Mouse (Mus musculus) limb, embryonic 14.5 days (tissue): Measurements from ENCODE around the gene Grm4. TPM values are rescaled to one million over a fixed set of nuclear protein-coding genes. Genes with fewer than 3 reads are reported as not detected.

Experiments
- ATAC-seq: fragments of 200-750 bp; cut with Nextera tagmentation; 2 replicates; pipeline ENCODE4 v1.8.0; 2017; ENCODE audit warnings: low read depth, moderate number of reproducible peaks, moderate TSS enrichment; ENCODE audit not compliant: low FRiP score
- DNase-seq: peaks from one replicate; pipeline ENCODE4 v3.0.0-alpha.2; 2015; ENCODE audit warnings: low spot score
- H3K27ac ChIP-seq: fragments of 300-500 bp; sonication (generic); replicated peaks from 2 replicates; pipeline ENCODE4 v1.5.1; 2014; ENCODE audit warnings: low read depth, mild to moderate bottlenecking, low read length, moderate library complexity, mixed read lengths
- H3K27me3 ChIP-seq: fragments of 300-500 bp; sonication (generic); 2 replicates; pipeline ENCODE4 v1.6.1; 2014; ENCODE audit warnings: low read length, mixed read lengths; ENCODE audit not compliant: control insufficient read depth, insufficient read depth
- H3K36me3 ChIP-seq: fragments of 300-500 bp; sonication (generic); 2 replicates; pipeline ENCODE4 v1.6.1; 2014; ENCODE audit warnings: mild to moderate bottlenecking, low read length, moderate library complexity, mixed read lengths; ENCODE audit not compliant: control insufficient read depth, insufficient read depth
- H3K4me1 ChIP-seq: fragments of 300-500 bp; sonication (generic); 2 replicates; pipeline ENCODE4 v1.6.1; 2014; ENCODE audit warnings: antibody characterized with exemption, low read length, mixed read lengths; ENCODE audit not compliant: control insufficient read depth, insufficient read depth
- H3K4me2 ChIP-seq: fragments of 300-500 bp; sonication (generic); replicated peaks from 2 replicates; pipeline ENCODE4 v1.6.1; 2014; ENCODE audit warnings: low read depth, mild to moderate bottlenecking, low read length, moderate library complexity; ENCODE audit not compliant: severe bottlenecking
- H3K4me3 ChIP-seq: fragments of 300-500 bp; sonication (generic); replicated peaks from 2 replicates; pipeline ENCODE4 v1.5.1; 2014; ENCODE audit warnings: low read length
- H3K9ac ChIP-seq: fragments of 300-500 bp; sonication (generic); 2 replicates; pipeline ENCODE4 v1.6.1; 2014; ENCODE audit warnings: mild to moderate bottlenecking, low read depth, low read length, moderate library complexity; ENCODE audit not compliant: severe bottlenecking
- H3K9me3 ChIP-seq: fragments of 300-500 bp; sonication (generic); 2 replicates; pipeline ENCODE4 v1.6.1; 2016; ENCODE audit warnings: low read length; ENCODE audit not compliant: control insufficient read depth
- POLR2A ChIP-seq: fragments of 200-500 bp; IDR thresholded peaks from 2 replicates; pipeline ENCODE4 v1.8.0; 2012; ENCODE audit warnings: inconsistent platforms, mild to moderate bottlenecking, moderate library complexity, borderline replicate concordance; ENCODE audit not compliant: insufficient read depth, insufficient read length; ENCODE audit errors: extremely low read depth
- WGBS: fragments of 180-500 bp; shearing (Covaris S2); extraction: QIAGEN DNeasy Blood & Tissue Kit; methylation state at CpG from one replicate; pipeline ENCODE4 v1.1.7; 2014; 5-methylcytosine and 5-hydroxymethylcytosine counted together
- polyA plus RNA-seq, 2 experiments: library from polyadenylated mRNA; depleted of rRNA in 1 of 2; stranded (reverse) in 1 of 2; unstranded in 1 of 2; fragments of >200 nt; fragmentation: Nextera tagmentation in 1 of 2; extraction: Ambion mirVana in 1 of 2; gene quantifications; 2 replicates each; pipeline versions ENCODE4 v1.2.1 to v1.2.3; 2012 to 2014

Gene Grm4
- polyA plus RNA-seq, 2 experiments: 1.0 to 1.6 TPM

GRCm38 (mm10) chr17:27563771-27564244 lies 42.6 kb upstream of the Grm4 start:
- H3K9ac ChIP-seq: no peak overlapping the region
- no peak for TF ChIP-seq POLR2A
- no peak overlapping the region for H3K4me2 ChIP-seq
- H3K4me1 ChIP-seq: peaks cover 12% of the 10 kb centered on the region; the same call in 1 of the 2 replicates
- no peak for DNase-seq
- 54% methylated on average over 7 of the region's 7 CpGs for WGBS
- no peaks in the 10 kb centered on the region for H3K27me3 ChIP-seq
- no peak overlapping the region for H3K27ac ChIP-seq
- H3K9me3 ChIP-seq: no peaks in the 10 kb centered on the region
- peaks cover 13% of the 10 kb centered on the region for H3K36me3 ChIP-seq
- no peak overlapping the region for H3K4me3 ChIP-seq
- no peak for ATAC-seq

- H3K27me3 ChIP-seq: no peaks in the 10 kb centered on the region
- ATAC-seq (no peak), DNase-seq (no peak)
- no peak overlapping the region for H3K27ac ChIP-seq
- H3K4me3 ChIP-seq: no peak overlapping the region
- peaks cover 24% of the 10 kb centered on the region for H3K4me1 ChIP-seq
- H3K4me2 ChIP-seq: no peak overlapping the region
- no peak for TF ChIP-seq POLR2A
- peaks cover 13% of the 10 kb centered on the region for H3K36me3 ChIP-seq
- 58% methylated on average over 9 of the region's 11 CpGs for WGBS
- H3K9ac ChIP-seq: no peak overlapping the region
- H3K9me3 ChIP-seq: no peaks in the 10 kb centered on the region
Observed at GRCm38 (mm10) chr17:27561809-27562526, 40.8 kb upstream of the Grm4 start.

DNA sequence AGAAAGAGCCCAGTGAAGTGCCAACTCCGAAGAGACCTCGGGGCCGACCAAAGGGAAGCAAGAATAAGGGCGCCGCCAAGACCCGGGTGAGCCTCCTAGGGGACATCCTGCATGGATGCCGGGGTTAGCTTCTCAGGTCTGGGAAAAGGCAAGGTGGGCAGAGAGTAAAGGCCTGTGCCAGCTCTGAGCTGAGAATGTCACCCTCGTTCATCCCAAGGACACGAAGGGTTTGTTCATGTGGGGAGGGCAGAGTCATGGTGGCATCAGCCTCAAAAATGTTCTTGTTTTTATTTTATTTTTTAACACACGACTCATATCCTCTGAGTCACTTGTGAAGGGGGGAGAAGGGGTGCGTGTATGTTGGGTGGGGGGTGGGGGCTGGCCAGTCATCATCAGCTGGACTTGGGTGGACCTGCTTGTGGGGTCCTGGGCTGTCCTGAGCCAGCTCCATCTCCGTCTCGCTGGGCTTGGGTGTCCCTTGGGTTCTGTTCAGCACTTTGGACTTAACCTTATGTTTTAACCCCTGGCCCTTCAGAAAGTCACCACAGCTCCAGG lies 39.8 kb upstream of the Grm4 start:
- WGBS: 81% methylated on average over 13 of the region's 13 CpGs
- Histone ChIP-seq H3K27ac (no peak overlapping the region), H3K4me1 (peaks cover 24% of the 10 kb centered on the region), H3K9ac (no peak overlapping the region), H3K36me3 (peaks cover 13% of the 10 kb centered on the region), H3K9me3 (no peaks in the 10 kb centered on the region), H3K4me2 (no peak overlapping the region), H3K4me3 (no peak overlapping the region), H3K27me3 (no peaks in the 10 kb centered on the region)
- no peak for TF ChIP-seq POLR2A
- DNase-seq: no peak
- ATAC-seq: no peak

GRCm38 (mm10) chr17:27559596-27559995 lies 38.4 kb upstream of the Grm4 start:
- Histone ChIP-seq H3K9me3 (no peaks in the 10 kb centered on the region), H3K36me3 (peaks cover 13% of the 10 kb centered on the region), H3K4me2 (0 out of 2 replicates have a peak overlapping the region, but pooled peaks have one; percentile 82), H3K4me1 (peaks cover 22% of the 10 kb centered on the region), H3K27me3 (no peaks in the 10 kb centered on the region), H3K27ac (no peak overlapping the region), H3K4me3 (no peak overlapping the region), H3K9ac (no peak overlapping the region)
- WGBS: 65% methylated on average over 10 of the region's 12 CpGs
- DNase-seq (no peak), ATAC-seq (no peak)
- TF ChIP-seq POLR2A: no peak

GRCm38 (mm10) chr17:27558845-27559244 lies 37.6 kb upstream of the Grm4 start:
- peaks cover 13% of the 10 kb centered on the region for H3K36me3 ChIP-seq
- no peaks in the 10 kb centered on the region for H3K27me3 ChIP-seq
- H3K4me3 ChIP-seq: peak overlapping the region; percentile 81; the same call in 1 of the 2 replicates
- no peak for DNase-seq
- no peaks in the 10 kb centered on the region for H3K9me3 ChIP-seq
- no peak overlapping the region for H3K27ac ChIP-seq
- TF ChIP-seq POLR2A: no peak
- peaks cover 22% of the 10 kb centered on the region for H3K4me1 ChIP-seq
- ATAC-seq: no peak
- H3K9ac ChIP-seq: no peak overlapping the region
- 7% methylated on average over 5 of the region's 5 CpGs for WGBS
- H3K4me2 ChIP-seq: peak overlapping the region; percentile 82; the same call in 1 of the 2 replicates
